Mouse (Mus musculus) liver, postnatal 0 days (tissue): ENCODE data around the gene Syt3. TPM values are rescaled to one million over a fixed set of nuclear protein-coding genes. Genes with fewer than 3 reads are reported as not detected.
A peak's percentile ranks its signal among the peaks of the same experiment; 100 is the strongest.

Experiments
- ATAC-seq: fragments of 200-750 bp; cut with Nextera tagmentation; 2 replicates; pipeline ENCODE4 v1.8.0; 2017; ENCODE audit warnings: mild to moderate bottlenecking, moderate library complexity
- DNase-seq: peaks from one replicate; pipeline ENCODE4 v3.0.0-alpha.2; 2016
- H3K27ac ChIP-seq: fragments of 300-500 bp; sonication (generic); 2 replicates; pipeline ENCODE4 v1.5.1; 2014; ENCODE audit warnings: antibody characterized with exemption, moderate library complexity, mild to moderate bottlenecking, low read depth
- H3K27me3 ChIP-seq: fragments of 300-500 bp; sonication (generic); 2 replicates; pipeline ENCODE4 v1.6.1; 2014; ENCODE audit warnings: low read length, control low read depth, mixed read lengths; ENCODE audit not compliant: insufficient read depth
- H3K36me3 ChIP-seq: fragments of 300-500 bp; sonication (generic); replicated peaks from 2 replicates; pipeline ENCODE4 v1.6.1; 2014; ENCODE audit warnings: mild to moderate bottlenecking, control low read depth, low read length, moderate library complexity, mixed read lengths; ENCODE audit not compliant: insufficient read depth
- H3K4me1 ChIP-seq: fragments of 300-500 bp; sonication (generic); 2 replicates; pipeline ENCODE4 v1.6.1; 2014; ENCODE audit warnings: antibody characterized with exemption, mild to moderate bottlenecking, control low read depth; ENCODE audit not compliant: insufficient read depth
- H3K4me2 ChIP-seq: fragments of 300-500 bp; sonication (generic); 2 replicates; pipeline ENCODE4 v1.6.1; 2014; ENCODE audit warnings: low read depth, mild to moderate bottlenecking, low read length, moderate library complexity, mixed read lengths
- H3K4me3 ChIP-seq: fragments of 300-500 bp; sonication (generic); 2 replicates; pipeline ENCODE4 v1.5.1; 2014; ENCODE audit warnings: low read depth, low read length
- H3K9ac ChIP-seq: fragments of 300-500 bp; sonication (generic); replicated peaks from 2 replicates; pipeline ENCODE4 v1.6.1; 2014; ENCODE audit warnings: mild to moderate bottlenecking, moderate library complexity
- H3K9me3 ChIP-seq: fragments of 300-500 bp; sonication (generic); 2 replicates; pipeline ENCODE4 v1.6.1; 2016; ENCODE audit warnings: mild to moderate bottlenecking, control low read depth, low read length, mixed read lengths
- CTCF ChIP-seq: sonication (generic); IDR thresholded peaks from 2 replicates; pipeline ENCODE4 v1.5.1; 2016; ENCODE audit warnings: antibody characterized with exemption, low read depth
- EP300 ChIP-seq: IDR thresholded peaks from 2 replicates; pipeline ENCODE4 v1.6.1; 2016; ENCODE audit warnings: antibody characterized with exemption, low read depth, mild to moderate bottlenecking
- WGBS: fragments of 180-500 bp; shearing (Covaris S2); extraction: QIAGEN DNeasy Blood & Tissue Kit; methylation state at CpG from one replicate; pipeline ENCODE4 v1.1.7; 2014; ENCODE audit not compliant: insufficient replicate concordance; 5-methylcytosine and 5-hydroxymethylcytosine counted together
- polyA plus RNA-seq: library from polyadenylated mRNA; unstranded; fragments of >200 nt; fragmentation: Nextera tagmentation; extraction: Ambion mirVana; gene quantifications from 2 replicates; pipeline ENCODE4 v1.2.1, GENCODE M21; 2015

Syt3 gene
- polyA plus RNA-seq, 1 experiment from 2014 or later = 0.04 TPM

- Histone ChIP-seq H3K27ac (no peak overlapping the region), H3K4me2 (no peak overlapping the region), H3K4me1 (no peaks in the 10 kb centered on the region), H3K27me3 (no peaks in the 10 kb centered on the region), H3K9ac (no peak overlapping the region), H3K4me3 (no peak overlapping the region), H3K9me3 (no peaks in the 10 kb centered on the region), H3K36me3 (no peaks in the 10 kb centered on the region)
- DNase-seq (no peak), ATAC-seq (no peak)
- 84% methylated on average over 17 of the region's 17 CpGs for WGBS
- TF ChIP-seq EP300 = no peak
- TF ChIP-seq CTCF = no peak
These were observed 9.4 kb downstream of the Syt3 start for GRCm38 (mm10) chr7:44393284-44393683.

GRCm38 (mm10) chr7:44398570-44398969 lies 14.7 kb downstream of the Syt3 start:
- Histone ChIP-seq H3K9ac (no peak overlapping the region), H3K36me3 (no peaks in the 10 kb centered on the region), H3K4me1 (no peaks in the 10 kb centered on the region), H3K4me3 (no peak overlapping the region), H3K27ac (no peak overlapping the region), H3K9me3 (no peaks in the 10 kb centered on the region), H3K27me3 (no peaks in the 10 kb centered on the region), H3K4me2 (no peak overlapping the region)
- 13% methylated on average over 3 of the region's 3 CpGs for WGBS
- ATAC-seq (peak; percentile 75), DNase-seq (peak; percentile 76)
- TF ChIP-seq EP300 = no peak
- peak; percentile 82 for TF ChIP-seq CTCF

GRCm38 (mm10) chr7:44401673-44402072 lies 17.8 kb downstream of the Syt3 start:
- H3K27ac ChIP-seq = no peak overlapping the region
- no peak overlapping the region for H3K4me2 ChIP-seq
- peak; percentile 36 for DNase-seq
- no peaks in the 10 kb centered on the region for H3K9me3 ChIP-seq
- no peak overlapping the region for H3K9ac ChIP-seq
- no peaks in the 10 kb centered on the region for H3K4me1 ChIP-seq
- H3K4me3 ChIP-seq = no peak overlapping the region
- TF ChIP-seq EP300 (no peak), CTCF (no peak)
- H3K27me3 ChIP-seq = no peaks in the 10 kb centered on the region
- ATAC-seq = no peak
- no peaks in the 10 kb centered on the region for H3K36me3 ChIP-seq
- 46% methylated on average over 6 of the region's 6 CpGs for WGBS

- DNase-seq (peak; percentile 74), ATAC-seq (peak; percentile 87)
- Histone ChIP-seq H3K4me2 (peak overlapping the region; percentile 48), H3K27ac (no peak overlapping the region), H3K9ac (no peak overlapping the region), H3K4me1 (no peaks in the 10 kb centered on the region), H3K9me3 (no peaks in the 10 kb centered on the region), H3K4me3 (peak overlapping the region; percentile 6), H3K36me3 (no peaks in the 10 kb centered on the region), H3K27me3 (no peaks in the 10 kb centered on the region)
- WGBS = 3% methylated on average over 27 of the region's 27 CpGs
- TF ChIP-seq CTCF = no peak
- no peak for TF ChIP-seq EP300
These were observed 21.6 kb downstream of the Syt3 start for GRCm38 (mm10) chr7:44405346-44406014.

- WGBS = 5% methylated on average over 5 of the region's 5 CpGs
- H3K9me3 ChIP-seq = no peaks in the 10 kb centered on the region
- H3K36me3 ChIP-seq = no peaks in the 10 kb centered on the region
- no peak overlapping the region; the same call in 1 of the 2 replicates for H3K4me2 ChIP-seq
- H3K4me3 ChIP-seq = peak overlapping the region; percentile 6; the same call in 1 of the 2 replicates
- TF ChIP-seq EP300 (no peak), CTCF (no peak)
- no peaks in the 10 kb centered on the region for H3K4me1 ChIP-seq
- H3K9ac ChIP-seq = no peak overlapping the region
- no peak overlapping the region for H3K27ac ChIP-seq
- H3K27me3 ChIP-seq = no peaks in the 10 kb centered on the region
- no peak for DNase-seq
- ATAC-seq = no peak
These were observed 22.1 kb downstream of the Syt3 start for GRCm38 (mm10) chr7:44406015-44406355.

GRCm38 (mm10) chr7:44411144-44411543 lies 27.2 kb downstream of the Syt3 start:
- Histone ChIP-seq H3K36me3 (no peaks in the 10 kb centered on the region), H3K4me1 (no peaks in the 10 kb centered on the region), H3K9ac (no peak overlapping the region), H3K9me3 (no peaks in the 10 kb centered on the region), H3K27me3 (no peaks in the 10 kb centered on the region), H3K4me2 (no peak overlapping the region), H3K27ac (no peak overlapping the region), H3K4me3 (no peak overlapping the region)
- WGBS = 83% methylated on average over 4 of the region's 4 CpGs
- DNase-seq = no peak
- TF ChIP-seq CTCF (peak; percentile 21), EP300 (no peak)
- ATAC-seq = no peak

GRCm38 (mm10) chr7:44413307-44413706 lies 29.4 kb downstream of the Syt3 start:
- 70% methylated on average over 6 of the region's 6 CpGs for WGBS
- no peaks in the 10 kb centered on the region for H3K9me3 ChIP-seq
- TF ChIP-seq EP300 = no peak
- no peak for TF ChIP-seq CTCF
- H3K27me3 ChIP-seq = no peaks in the 10 kb centered on the region
- H3K4me3 ChIP-seq = no peak overlapping the region
- no peaks in the 10 kb centered on the region for H3K36me3 ChIP-seq
- H3K9ac ChIP-seq = no peak overlapping the region
- ATAC-seq (no peak), DNase-seq (no peak)
- H3K4me1 ChIP-seq = no peaks in the 10 kb centered on the region
- H3K27ac ChIP-seq = no peak overlapping the region
- no peak overlapping the region for H3K4me2 ChIP-seq
